Mouse (Mus musculus) CH12.LX (cell line): Measurements from ENCODE around the gene Hoxb7. TPM values are rescaled to one million over a fixed set of nuclear protein-coding genes. Genes with fewer than 3 reads are reported as not detected.

Experiments used
- DNase-seq: peaks from one replicate; pipeline ENCODE4 v3.0.0-alpha.2; 2013; ENCODE audit errors: extremely low read depth
- H3K27ac ChIP-seq: 2 replicates; pipeline ENCODE4 v1.5.1; 2012; ENCODE audit warnings: low read depth, mild to moderate bottlenecking, control low read depth, moderate library complexity; ENCODE audit not compliant: insufficient read depth
- H3K27me3 ChIP-seq: replicated peaks from 2 replicates; pipeline ENCODE3; 2012; ENCODE audit warnings: inconsistent platforms
- H3K36me3 ChIP-seq, 2 experiments: replicated peaks in 1 of 2; 2 replicates each; pipeline versions ENCODE3 to v1.6.1; 2012; ENCODE audit warnings: inconsistent platforms in 1 of 2, low read length in 1 of 2, mild to moderate bottlenecking in 1 of 2, mixed read lengths in 1 of 2, moderate library complexity in 1 of 2; ENCODE audit not compliant: control insufficient read depth in 1 of 2, insufficient read depth in 1 of 2
- H3K4me1 ChIP-seq, 2 experiments: 2 replicates each; pipeline ENCODE4 v1.6.1; 2012; ENCODE audit warnings: inconsistent platforms in 1 of 2, moderate library complexity in 1 of 2; ENCODE audit not compliant: insufficient read depth in 2 of 2, control insufficient read depth in 1 of 2
- H3K4me2 ChIP-seq: 2 replicates; pipeline ENCODE4 v1.6.1; 2012; ENCODE audit warnings: low read depth, mild to moderate bottlenecking, control low read depth; ENCODE audit not compliant: poor library complexity, insufficient read depth, severe bottlenecking
- H3K4me3 ChIP-seq, 3 experiments: fragments of 150-350 bp in 1 of 3; sonication (generic) in 1 of 3; replicated peaks in 1 of 3; 2 replicates each; pipeline versions ENCODE3 to v1.5.1; 2011 to 2012; ENCODE audit warnings: low read depth in 2 of 3, low read length in 2 of 3, mild to moderate bottlenecking in 2 of 3, moderate library complexity in 2 of 3, control low read depth in 1 of 3, improper control_type of control experiment in 1 of 3, inconsistent platforms in 1 of 3, mixed read lengths in 1 of 3; ENCODE audit not compliant: poor library complexity in 1 of 3
- H3K79me2 ChIP-seq: replicated peaks from 2 replicates; pipeline ENCODE4 v1.6.1; 2012; ENCODE audit warnings: mild to moderate bottlenecking, moderate library complexity; ENCODE audit not compliant: control insufficient read depth, poor library complexity, insufficient read depth, severe bottlenecking; ENCODE audit errors: extremely low read depth
- H3K9ac ChIP-seq: 2 replicates; pipeline ENCODE4 v1.6.1; 2012; ENCODE audit warnings: low read depth, mild to moderate bottlenecking, control low read depth, moderate library complexity; ENCODE audit not compliant: insufficient read depth
- H3K9me3 ChIP-seq: replicated peaks from 2 replicates; pipeline ENCODE3; 2012; ENCODE audit warnings: low read length, inconsistent platforms, mixed read lengths
- BHLHE40 ChIP-seq: IDR thresholded peaks from 2 replicates; pipeline ENCODE4 v1.6.1; 2011; ENCODE audit warnings: mild to moderate bottlenecking, low read depth, low read length, improper control_type of control experiment
- CHD2 ChIP-seq: IDR thresholded peaks from 2 replicates; pipeline ENCODE4 v1.6.1; 2011; ENCODE audit warnings: low read length, improper control_type of control experiment
- CTCF ChIP-seq, 2 experiments: IDR thresholded peaks in 1 of 2; conservative IDR thresholded peaks in 1 of 2; 2 replicates each; pipeline ENCODE4 v1.5.1; 2011 to 2012; ENCODE audit warnings: low read depth in 2 of 2, low read length in 2 of 2, improper control_type of control experiment in 1 of 2, inconsistent platforms in 1 of 2, mild to moderate bottlenecking in 1 of 2, moderate library complexity in 1 of 2
- EP300 ChIP-seq: IDR thresholded peaks from 2 replicates; pipeline ENCODE4 v1.6.1; 2011; ENCODE audit warnings: low read length, improper control_type of control experiment
- JUN ChIP-seq: IDR thresholded peaks from 2 replicates; pipeline ENCODE4 v1.6.1; 2011; ENCODE audit warnings: low read depth, mild to moderate bottlenecking, low read length, improper control_type of control experiment, moderate library complexity; ENCODE audit not compliant: insufficient read depth
- MAFK ChIP-seq: IDR thresholded peaks from 2 replicates; pipeline ENCODE4 v1.6.1; 2011; ENCODE audit warnings: low read length, improper control_type of control experiment; ENCODE audit not compliant: insufficient replicate concordance
- MAZ ChIP-seq: IDR thresholded peaks from 2 replicates; pipeline ENCODE4 v1.6.1; 2012; ENCODE audit warnings: low read depth, mild to moderate bottlenecking, inconsistent platforms, low read length, improper control_type of control experiment, moderate library complexity
- MXI1 ChIP-seq: IDR thresholded peaks from 2 replicates; pipeline ENCODE4 v1.6.1; 2011; ENCODE audit warnings: mild to moderate bottlenecking, low read depth, low read length, improper control_type of control experiment
- NELFE ChIP-seq: IDR thresholded peaks from 2 replicates; pipeline ENCODE4 v1.6.1; 2011; ENCODE audit warnings: low read depth, low read length, improper control_type of control experiment
- PAX5 ChIP-seq: IDR thresholded peaks from 2 replicates; pipeline ENCODE4 v1.6.1; 2012; ENCODE audit warnings: low read length, inconsistent platforms, mixed read lengths
- POLR2A ChIP-seq: IDR thresholded peaks from 2 replicates; pipeline ENCODE4 v1.6.1; 2011; ENCODE audit warnings: low read depth, mild to moderate bottlenecking, improper control_type of control experiment, low read length
- POLR2AphosphoS2 ChIP-seq: IDR thresholded peaks from 2 replicates; pipeline ENCODE4 v1.6.1; 2011; ENCODE audit warnings: low read depth, low read length, improper control_type of control experiment
- RCOR1 ChIP-seq: conservative IDR thresholded peaks from 2 replicates; pipeline ENCODE4 v1.6.1; 2012; ENCODE audit warnings: low read depth, mild to moderate bottlenecking, inconsistent platforms, low read length, improper control_type of control experiment
- TCF12 ChIP-seq: IDR thresholded peaks from 2 replicates; pipeline ENCODE4 v1.6.1; 2014; ENCODE audit warnings: low read depth, mild to moderate bottlenecking, inconsistent platforms, low read length, improper control_type of control experiment
- USF1 ChIP-seq: IDR thresholded peaks from 2 replicates; pipeline ENCODE4 v1.6.1; 2014; ENCODE audit warnings: low read depth, mild to moderate bottlenecking, inconsistent platforms, low read length, improper control_type of control experiment
- ZKSCAN1 ChIP-seq: IDR thresholded peaks from 2 replicates; pipeline ENCODE4 v1.6.1; 2012; ENCODE audit warnings: low read depth, inconsistent platforms, low read length, improper control_type of control experiment, borderline replicate concordance
- ZMIZ1 ChIP-seq: IDR thresholded peaks from 2 replicates; pipeline ENCODE4 v1.6.1; 2012; ENCODE audit warnings: low read depth, mild to moderate bottlenecking, inconsistent platforms, low read length, improper control_type of control experiment
- ZNF384 ChIP-seq: IDR thresholded peaks from 2 replicates; pipeline ENCODE4 v1.6.1; 2012; ENCODE audit warnings: low read depth, low read length, improper control_type of control experiment, inconsistent platforms
- dilution Hi-C: fragments of 300-500 bp; cut with MboI; formaldehyde crosslinking; loops from 2 replicates; pipeline ENCODE4 v1.14.3; 2020; ENCODE audit warnings: low sequenced_read_pairs; ENCODE audit not compliant: extremely low pct_unique_long_range_greater_than_20kb, extremely low pct_ligation_motif_present
- in situ Hi-C: fragments of 300-500 bp; cut with MboI; formaldehyde crosslinking; loops from 3 replicates; pipeline ENCODE4 v1.14.3; 2019; ENCODE audit warnings: low sequenced_read_pairs, low pct_ligation_motif_present, low pct_unique_long_range_greater_than_20kb, mixed read lengths
- polyA plus RNA-seq: library from polyadenylated mRNA; unstranded; fragments of >175 nt; gene quantifications from 2 replicates; pipeline ENCODE4 v1.2.1, GENCODE M21; 2012; ENCODE audit warnings: low read depth; ENCODE audit not compliant: insufficient read length
- total RNA-seq, 2 experiments: library from RNA; depleted of rRNA; stranded (reverse); fragments of 300-350 nt in 1 of 2; fragments of >200 nt in 1 of 2; gene quantifications; 2 replicates each; pipeline ENCODE4 v1.2.3; 2012 to 2014

Gene Hoxb7
- total and polyA plus RNA-seq, 3 experiments = not detected

- dilution Hi-C loops = no loop called here
- H3K36me3 ChIP-seq = peaks cover 0 to 2% of the 10 kb centered on the region in 2 experiments
These were observed 50.2 kb downstream of the Hoxb7 start for GRCm38 (mm10) chr11:96336597-96336996.

GRCm38 (mm10) chr11:96337026-96337425, 50.6 kb downstream of the Hoxb7 start:
- no peaks in the 10 kb centered on the region for H3K79me2 ChIP-seq
- dilution Hi-C loops (no loop called here), in situ Hi-C loops (loop anchor here (5.0 kb wide), 1 partner anchor 35 kb away; no protein-coding TSS in a partner anchor)
- no peak overlapping the region for H3K27ac ChIP-seq
- H3K36me3 ChIP-seq = peaks cover 0 to 2% of the 10 kb centered on the region in 2 experiments
- H3K4me2 ChIP-seq = no peak overlapping the region
- no peak overlapping the region for H3K4me3 ChIP-seq
- TF ChIP-seq EP300 = no peak
- no peak for TF ChIP-seq CTCF (conservative IDR thresholded peaks at IDR 0.05 in 1 of 2, IDR thresholded peaks at IDR 0.05 in 1 of 2; ENCODE audit: low read depth in 2 of 2, low read length in 2 of 2)
- TF ChIP-seq PAX5 = no peak
- TF ChIP-seq BHLHE40 = no peak
- no peak for TF ChIP-seq POLR2AphosphoS2
- TF ChIP-seq JUN = no peak
- TF ChIP-seq NELFE = no peak
- TF ChIP-seq MAFK = no peak
- TF ChIP-seq ZNF384 = no peak
- TF ChIP-seq RCOR1 = no peak
- TF ChIP-seq MAZ = no peak
- no peak for TF ChIP-seq ZKSCAN1
- DNase-seq = no peak
- no peaks in the 10 kb centered on the region for H3K9me3 ChIP-seq
- H3K9ac ChIP-seq = no peak overlapping the region
- no peaks in the 10 kb centered on the region for H3K4me1 ChIP-seq
- H3K27me3 ChIP-seq = peaks cover 10% of the 10 kb centered on the region

More at GRCm38 (mm10) chr11:96336597-96336996, 50.2 kb downstream of the Hoxb7 start:
- Histone ChIP-seq H3K9ac (no peak overlapping the region), H3K4me2 (no peak overlapping the region), H3K4me3 (no peak overlapping the region), H3K79me2 (no peaks in the 10 kb centered on the region), H3K9me3 (no peaks in the 10 kb centered on the region), H3K27me3 (peaks cover 10% of the 10 kb centered on the region), H3K27ac (no peak overlapping the region), H3K4me1 (no peaks in the 10 kb centered on the region)
- TF ChIP-seq ZMIZ1 (no peak), POLR2A (no peak), MAZ (no peak), MXI1 (no peak), CHD2 (no peak), ZKSCAN1 (no peak), TCF12 (no peak), USF1 (no peak)
- no peak for DNase-seq
- in situ Hi-C loops = loop anchor here (5.0 kb wide), 1 partner anchor 36 kb away; no protein-coding TSS in a partner anchor
